Mouse (Mus musculus) neutrophil, adult 5-6 weeks (primary cell): ENCODE results near the gene Cdh18. TPM values are rescaled to one million over a fixed set of nuclear protein-coding genes. Genes with fewer than 3 reads are reported as not detected.

ENCODE experiments used
- ATAC-seq: fragments of 151-379, 151-347 bp; 2 replicates; pipeline ENCODE4 v1.8.0; 2017; ENCODE audit warnings: mild to moderate bottlenecking, moderate TSS enrichment; ENCODE audit not compliant: insufficient number of reproducible peaks, poor library complexity, low FRiP score, severe bottlenecking; ENCODE audit errors: extremely low read depth
- total RNA-seq: library from RNA; stranded (forward); fragments of 200-1000 nt; gene quantifications from 2 replicates; pipeline ENCODE4 v1.2.3, GENCODE M21; 2017

The Cdh18 gene
- total RNA-seq, 1 experiment from 2014 or later = 0.23 TPM

DNA sequence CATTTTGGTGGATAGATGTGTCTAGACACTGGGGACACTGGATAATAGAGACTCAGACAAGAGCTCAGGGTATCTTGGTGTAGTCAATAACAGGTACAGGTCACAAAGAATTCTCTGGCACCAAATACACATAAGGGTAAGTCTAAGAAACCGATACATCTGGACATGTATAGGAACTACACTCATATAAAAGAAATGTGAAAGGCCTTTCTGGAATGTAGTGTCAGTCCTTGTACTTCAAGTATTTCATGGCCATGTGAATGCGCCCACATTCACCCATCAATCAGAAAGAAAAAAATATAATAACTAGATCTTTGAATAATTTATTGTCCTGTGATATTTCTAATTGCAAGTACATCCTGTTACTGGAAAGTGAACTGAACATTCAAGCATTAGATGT lies 855.0 kb downstream of the Cdh18 start:
- no peak for ATAC-seq

DNA sequence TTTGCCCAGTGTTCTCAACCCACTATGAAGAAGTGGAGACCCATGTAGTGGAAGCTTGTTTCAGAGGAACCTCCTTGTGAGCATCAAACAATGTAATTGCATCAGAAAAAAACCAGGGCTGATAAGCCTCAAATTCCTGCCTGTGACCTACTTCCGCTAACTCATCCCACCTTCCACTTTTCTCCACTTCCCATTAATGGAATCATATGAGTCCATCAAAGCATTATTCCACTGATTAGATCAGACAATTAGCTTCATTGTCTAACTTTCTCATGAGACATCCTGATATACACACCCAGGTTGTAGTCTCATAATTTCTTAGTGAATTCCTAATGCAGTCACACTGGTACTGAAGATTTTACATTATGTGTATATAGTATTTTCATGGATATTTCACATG lies 859.4 kb downstream of the Cdh18 start:
- no peak for ATAC-seq

DNA sequence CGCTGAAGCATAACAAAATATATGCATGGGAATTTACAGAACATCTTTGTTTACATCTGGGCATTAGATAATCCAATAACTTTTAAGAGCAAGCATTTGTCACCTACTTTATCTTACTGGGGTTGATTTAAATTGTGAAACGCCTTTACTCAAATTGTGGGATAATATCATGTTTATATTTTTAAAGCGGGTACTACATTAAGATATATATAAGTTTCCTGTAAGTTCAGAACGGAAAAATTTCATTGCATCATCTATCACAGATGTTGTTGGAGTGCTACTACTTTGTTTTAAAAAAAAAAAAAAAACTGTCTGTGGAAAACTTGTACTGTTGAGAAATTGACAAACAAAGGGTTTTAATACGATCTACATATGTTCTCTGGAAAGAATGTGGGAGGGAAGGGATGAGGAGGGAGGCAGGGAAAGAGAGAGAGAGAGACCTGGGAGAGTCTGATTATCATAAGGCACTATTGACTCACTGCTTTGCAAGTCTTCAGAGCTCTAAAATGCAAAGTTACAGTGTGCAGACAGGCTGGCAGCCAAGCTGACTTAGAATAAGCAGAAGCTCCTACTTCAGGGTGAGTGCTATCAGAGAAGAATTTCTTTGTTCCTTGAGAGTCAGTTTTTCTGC lies 867.7 kb downstream of the Cdh18 start:
- ATAC-seq = no peak

DNA sequence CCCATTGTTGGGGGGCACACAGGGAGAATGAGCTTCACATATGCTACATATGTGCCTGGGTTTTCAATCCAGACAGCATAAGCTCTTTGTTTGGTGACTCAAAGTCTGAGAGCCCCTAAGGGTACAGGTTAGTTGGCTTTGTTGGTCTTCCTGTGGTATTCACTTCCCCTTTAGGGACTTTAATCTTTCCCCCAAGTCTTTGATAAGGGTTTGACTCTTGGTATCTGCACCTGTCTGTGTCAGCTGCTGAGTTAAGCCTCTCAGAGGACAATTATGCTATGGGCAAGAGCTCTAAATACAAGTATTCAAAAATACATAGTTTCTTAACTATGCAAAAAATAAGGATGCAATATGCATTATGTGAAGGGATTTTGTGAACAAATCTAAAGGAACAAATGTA lies 869.3 kb downstream of the Cdh18 start:
- ATAC-seq = no peak

DNA sequence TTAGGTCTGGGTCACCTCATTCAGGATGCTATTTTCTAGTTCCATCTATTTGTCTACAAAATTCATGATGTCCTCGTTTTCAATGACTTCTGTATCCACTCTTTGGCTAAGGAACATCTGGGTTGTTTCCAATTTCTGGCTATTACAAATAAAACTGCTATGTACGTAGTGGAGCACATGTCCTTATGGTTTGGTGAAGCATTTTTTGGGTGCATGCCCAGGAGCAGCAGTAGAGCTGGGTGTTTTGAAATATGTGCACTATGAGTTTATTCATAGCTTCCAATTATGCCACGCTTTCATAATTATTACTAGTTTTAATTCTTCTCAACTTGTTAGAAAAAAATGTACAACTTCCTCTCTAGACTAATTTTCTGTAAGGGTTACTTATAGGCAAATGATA lies 871.2 kb downstream of the Cdh18 start:
- no peak for ATAC-seq

DNA sequence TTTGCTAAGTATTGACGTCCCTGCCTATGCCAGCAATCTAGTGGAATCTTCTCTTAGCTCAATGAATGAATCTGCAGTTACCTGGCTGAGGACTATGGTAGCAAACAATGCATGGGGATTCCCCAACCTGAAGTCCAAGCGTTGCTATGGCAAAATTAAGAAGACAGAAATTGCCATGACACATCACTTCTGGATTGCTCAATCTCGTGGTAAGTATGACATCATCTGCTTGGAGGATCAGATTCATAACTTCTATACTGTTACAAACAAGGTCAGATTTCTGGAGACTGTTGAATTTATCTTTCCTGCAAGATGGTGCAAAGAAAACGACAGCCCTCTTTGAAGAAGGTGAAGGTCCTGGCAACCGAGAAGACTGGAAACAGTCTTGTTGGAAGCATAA lies 881.2 kb downstream of the Cdh18 start:
- no peak for ATAC-seq

DNA sequence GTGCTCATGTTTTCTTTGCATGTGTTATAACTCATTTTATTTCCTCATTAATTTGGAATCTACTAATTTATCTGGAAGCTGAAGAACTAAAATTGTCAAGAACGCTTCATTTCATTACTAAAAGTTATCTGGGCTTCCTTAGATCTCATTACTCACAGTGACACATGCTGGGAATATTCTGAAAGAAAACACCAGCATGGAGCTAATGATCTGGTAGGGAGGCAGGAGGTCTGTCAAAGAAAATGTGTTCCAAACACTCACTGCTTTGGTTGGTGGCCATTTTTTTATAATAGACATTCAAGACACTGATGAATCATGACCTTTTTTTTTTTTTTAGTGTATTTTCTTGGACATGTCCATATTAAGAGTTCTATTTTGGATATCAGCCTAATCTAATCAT lies 899.7 kb downstream of the Cdh18 start:
- no peak for ATAC-seq

DNA sequence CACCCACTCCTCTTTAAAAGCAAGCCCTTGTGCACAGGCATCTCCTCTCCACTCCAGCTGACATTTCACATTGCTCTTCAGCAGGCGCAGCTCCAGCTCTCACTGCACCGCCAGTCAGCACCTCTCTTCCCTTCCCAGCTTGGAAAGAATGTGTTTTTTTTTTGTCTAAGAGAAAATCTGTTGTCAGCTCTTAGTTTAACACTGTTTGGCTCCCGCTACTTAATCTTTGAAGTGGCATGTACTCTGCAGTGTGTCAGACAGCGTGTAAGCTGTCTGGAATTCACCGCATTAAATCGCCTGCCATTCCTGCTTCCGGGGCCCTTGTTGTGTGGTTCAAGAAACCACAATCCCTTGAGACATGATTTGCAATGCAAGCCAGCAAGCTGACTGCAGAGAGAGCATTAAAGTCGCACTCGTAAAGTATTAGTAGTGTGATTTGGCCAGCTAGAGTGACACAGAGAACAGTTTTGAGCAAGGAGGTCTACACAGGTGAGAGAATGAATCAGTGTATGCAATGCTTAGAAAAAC lies 903.3 kb downstream of the Cdh18 start:
- no peak for ATAC-seq

DNA sequence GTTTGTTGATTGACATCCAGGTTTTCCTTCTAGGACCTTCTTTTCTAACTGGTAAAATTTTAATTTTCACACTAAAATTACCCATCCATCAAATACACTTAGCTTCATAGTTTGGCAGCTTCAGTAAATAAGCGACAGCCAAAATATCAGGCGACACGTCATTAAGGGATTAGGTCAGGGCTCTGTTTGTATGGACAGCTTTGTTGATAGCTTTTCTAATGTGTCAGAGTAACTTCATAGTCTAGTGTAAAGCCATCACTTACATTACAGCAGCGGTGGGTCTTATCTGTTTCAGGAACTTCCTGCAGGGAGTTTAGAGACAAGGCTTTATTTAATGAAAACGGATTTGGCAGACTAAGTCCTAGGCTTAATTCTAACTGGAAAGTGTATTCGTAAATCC lies 904.5 kb downstream of the Cdh18 start:
- ATAC-seq = no peak

DNA sequence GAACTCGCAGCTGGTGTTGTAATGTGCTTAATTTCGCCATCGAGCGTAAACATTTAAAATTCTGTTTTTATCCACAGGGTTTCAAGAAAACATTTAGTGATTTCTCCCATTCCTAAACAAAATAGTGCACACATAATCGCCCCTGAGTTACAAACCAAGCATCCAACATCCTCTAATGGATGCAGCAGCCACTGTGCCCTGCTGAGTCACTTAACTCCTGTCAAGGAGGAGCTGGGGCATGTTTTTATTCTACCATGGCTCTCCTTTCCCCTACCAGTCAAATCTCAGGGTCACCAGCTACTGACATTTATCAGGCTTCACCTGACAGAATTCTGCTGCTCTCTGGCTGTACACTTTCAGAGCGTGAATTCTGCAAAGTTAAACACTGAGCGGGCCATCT lies 906.5 kb downstream of the Cdh18 start:
- no peak for ATAC-seq

DNA sequence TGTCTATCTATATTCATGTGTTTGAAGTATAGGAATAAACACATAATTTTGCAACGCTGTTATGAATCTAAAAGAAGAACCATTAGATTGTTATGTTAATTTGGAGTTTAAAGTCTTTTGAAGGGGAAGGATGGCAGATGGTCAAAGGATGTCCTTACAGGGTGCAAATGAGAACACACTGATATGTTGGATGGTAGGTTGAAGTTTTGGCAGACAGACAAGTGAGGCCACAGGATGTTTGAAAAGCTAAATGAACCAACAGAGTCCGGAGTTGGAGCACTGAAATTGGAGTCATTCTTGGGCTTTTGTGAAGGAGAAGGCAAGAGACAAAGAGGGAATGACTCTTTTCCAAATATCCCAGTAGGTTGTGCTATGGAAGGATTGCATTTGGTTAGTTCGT lies 908.6 kb downstream of the Cdh18 start:
- ATAC-seq = no peak

DNA sequence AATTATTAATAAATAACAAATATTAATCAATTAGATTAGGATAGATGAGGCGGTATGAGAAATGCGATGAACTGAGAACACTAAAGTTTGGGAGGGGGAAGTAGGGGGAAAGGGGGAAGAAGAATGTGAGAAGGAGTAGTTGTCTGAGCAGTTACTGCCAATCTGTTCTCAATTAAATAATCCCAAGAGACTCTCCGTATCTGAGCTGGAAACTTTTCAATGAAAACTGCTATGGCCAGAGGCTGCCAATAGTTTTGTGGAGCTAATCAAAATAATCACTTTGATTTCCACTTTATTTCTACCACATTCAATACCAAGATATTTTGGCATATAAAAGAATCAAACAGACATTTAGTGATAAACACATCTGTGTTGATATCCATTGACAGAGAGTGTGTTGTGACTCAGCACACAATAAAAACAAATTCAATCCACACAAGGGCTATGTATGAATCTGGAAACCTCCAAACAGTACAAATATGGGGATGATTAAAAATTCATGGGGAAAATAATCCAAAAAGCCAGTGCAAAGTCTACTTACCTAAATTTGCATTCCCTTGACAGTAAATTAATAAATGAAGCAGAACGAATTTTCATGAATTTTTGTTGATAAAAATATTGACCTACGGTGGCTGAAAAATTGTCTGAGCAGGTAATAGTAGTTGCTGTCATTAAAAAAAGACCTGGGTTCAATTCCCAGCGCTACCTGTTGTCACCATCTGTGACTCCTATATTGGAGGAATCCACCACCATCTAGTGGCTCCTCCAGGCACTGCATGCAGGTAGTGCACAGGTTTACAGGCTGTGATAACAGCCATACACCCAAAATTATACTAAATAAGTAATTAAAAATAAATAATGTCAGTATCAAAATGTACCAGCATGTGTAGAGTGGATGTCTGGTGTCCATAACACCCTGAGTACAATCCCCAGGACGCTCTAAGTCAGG lies 922.0 kb downstream of the Cdh18 start:
- ATAC-seq = no peak

DNA sequence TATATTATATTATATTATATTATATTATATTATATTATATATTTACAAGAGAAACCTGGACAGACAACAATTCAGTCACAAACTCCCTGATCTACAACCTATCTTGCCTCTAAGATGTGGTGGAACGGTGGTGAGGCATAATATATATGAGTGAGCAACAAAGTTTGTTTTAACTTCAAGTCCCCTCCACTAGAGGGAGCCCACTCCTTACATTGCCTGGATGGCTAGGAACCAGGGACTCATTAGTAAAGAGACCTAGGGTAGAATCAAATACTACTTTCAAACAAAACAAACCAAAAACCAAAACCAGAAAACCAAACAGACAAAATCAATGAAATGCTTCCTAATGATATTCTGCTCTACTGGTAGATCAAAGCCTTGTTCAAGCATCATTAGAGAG lies 937.5 kb downstream of the Cdh18 start:
- no peak for ATAC-seq

DNA sequence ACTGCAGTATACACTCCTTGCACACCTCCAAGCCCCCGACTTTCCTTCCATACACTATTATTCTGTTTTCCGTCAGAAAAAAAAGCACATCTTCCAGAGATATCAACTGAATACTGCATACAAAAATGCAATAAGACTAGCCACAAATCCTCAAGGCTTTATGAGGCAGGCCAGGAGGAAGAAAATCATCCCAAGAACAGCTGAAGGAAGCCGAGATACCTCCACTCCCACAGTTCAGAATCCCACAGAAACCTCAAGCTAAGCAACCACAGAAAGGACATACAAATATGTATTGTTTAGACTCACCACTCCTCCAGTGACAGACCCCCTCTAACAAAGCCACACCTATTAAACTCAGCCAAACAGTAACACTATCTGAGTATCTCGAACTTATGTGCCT lies 957.7 kb downstream of the Cdh18 start:
- ATAC-seq = no peak

DNA sequence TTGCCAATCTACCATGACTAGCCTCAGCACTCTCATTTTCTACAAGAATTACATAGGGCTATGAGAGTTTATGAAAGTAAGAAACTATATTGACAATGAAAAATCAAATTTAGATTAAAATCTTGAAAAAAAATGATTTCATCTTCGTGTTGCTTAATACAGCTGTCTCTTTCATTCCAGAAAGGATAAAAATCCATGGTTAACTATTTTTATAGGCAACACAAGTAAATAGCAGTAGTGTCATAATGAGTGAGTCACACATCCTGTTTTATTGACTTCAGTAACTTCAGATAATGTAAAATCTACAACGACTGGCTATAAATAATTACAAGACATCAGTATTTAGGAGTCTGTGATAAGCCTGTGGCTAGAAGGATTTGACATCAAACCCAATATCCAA lies 960.9 kb downstream of the Cdh18 start:
- no peak for ATAC-seq

DNA sequence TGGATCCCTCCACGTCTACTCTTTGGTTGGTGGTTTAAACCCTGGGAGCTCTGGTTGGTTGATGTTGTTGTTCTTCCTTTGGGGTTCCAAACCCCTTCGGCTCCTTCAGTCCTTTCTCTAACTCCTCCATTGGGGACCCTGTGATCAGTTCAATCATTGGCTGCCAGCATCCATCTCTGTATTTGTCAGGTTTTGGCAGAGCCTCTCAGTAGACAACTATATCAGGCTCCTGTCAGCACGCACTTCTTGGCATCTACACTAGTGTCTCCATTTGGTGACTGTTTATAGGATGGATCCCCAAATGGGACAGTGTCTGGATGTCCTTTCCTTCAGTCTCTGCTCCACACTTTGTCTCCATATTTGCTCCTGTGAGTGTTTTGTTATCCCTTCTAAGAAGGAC lies 967.0 kb downstream of the Cdh18 start:
- ATAC-seq = no peak

DNA sequence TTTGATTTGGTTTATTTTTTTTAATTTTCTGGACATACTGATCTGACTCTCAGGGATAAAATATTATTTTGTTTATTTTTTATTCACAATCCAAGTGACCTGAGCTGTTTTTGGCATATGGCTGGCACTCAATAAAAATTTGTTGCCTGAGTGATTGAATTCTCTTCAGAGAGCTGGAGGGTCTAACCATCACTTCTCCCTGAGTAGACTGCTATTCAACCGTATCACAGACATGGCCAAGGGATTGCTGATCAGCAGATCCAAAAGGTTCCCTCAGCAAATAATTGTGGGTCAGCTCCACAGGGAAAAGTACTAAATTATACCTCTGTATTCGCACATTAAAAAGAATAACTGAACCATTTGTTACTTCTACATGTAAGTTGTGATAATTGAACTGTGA lies 969.3 kb downstream of the Cdh18 start:
- no peak for ATAC-seq
